Mouse (Mus musculus) heart, adult 9 months (tissue): Measurements from ENCODE around the gene Zfp119a.
A peak's percentile ranks its signal among the peaks of the same experiment; 100 is the strongest.
"Not testable (repeated sequence)": the region's sequence is repeated elsewhere in the genome, so short reads cannot be mapped to it uniquely, and the experiment has no call there.

Source experiments
- DNase-seq, 2 experiments: peaks; one replicate each; pipeline ENCODE4 v3.0.0; 2022; ENCODE audit warnings: low spot score in 2 of 2

Gene Zfp119a

DNA sequence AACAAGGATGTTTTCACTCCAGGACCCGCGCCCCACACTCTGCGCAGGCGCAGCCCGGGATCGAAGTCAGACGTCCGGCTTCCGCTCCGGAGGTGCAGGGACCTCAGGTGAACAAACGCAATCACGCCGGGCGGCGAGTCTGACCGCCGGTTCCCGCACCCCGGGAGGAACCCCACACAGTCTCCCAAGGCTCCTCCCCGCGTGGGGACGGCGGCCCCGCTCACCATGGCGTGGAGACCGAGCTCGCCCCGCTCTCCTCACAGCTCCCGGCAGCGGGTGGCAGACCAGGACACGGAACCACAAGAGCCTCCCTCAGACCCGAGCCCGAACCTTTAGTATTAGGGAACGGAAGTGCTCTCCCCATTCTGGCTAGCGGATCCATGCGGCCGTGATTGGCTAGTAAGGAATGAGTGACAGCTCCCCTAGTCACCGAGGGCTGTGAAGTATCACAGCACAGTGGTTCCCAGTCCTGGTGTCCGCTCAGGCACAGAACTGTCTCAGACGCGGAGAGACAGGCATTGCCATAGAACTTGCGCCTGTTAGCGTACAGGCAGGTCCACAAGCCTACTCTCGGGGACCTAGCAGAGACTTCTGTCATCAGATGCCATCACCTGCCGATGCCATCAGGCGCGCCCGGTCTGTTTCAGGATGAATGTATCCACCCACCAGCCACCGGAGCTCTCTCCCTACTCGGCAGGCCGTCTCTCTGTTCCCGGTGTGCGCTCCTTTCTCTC is at the start of gene Zfp119a:
Gene Zfp119a, minus strand, starts transcription at position 295 of the 734 bp plus-strand sequence.
- DNase-seq = peak; percentile 85 to 87

DNA sequence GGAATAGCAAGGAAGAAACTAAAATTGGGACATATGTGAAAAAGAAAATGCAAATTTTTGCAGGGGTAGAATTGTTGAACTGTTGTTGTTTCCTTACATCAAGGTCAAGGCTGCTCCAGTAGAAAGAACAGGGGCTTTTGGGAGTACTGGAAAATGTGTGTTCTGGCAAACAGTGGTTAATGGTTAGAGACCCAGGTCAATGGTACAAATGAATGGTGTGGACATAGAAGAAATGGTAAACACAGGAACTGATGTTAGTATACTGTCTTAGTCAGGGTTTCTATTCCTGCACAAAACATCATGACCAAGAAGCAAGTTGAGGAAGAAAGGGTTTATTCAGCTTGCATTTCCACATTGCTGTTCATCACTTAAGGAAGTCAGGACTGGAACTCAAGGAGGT is 27.9 kb upstream of the Zfp119a start:
- DNase-seq = no peak

DNA sequence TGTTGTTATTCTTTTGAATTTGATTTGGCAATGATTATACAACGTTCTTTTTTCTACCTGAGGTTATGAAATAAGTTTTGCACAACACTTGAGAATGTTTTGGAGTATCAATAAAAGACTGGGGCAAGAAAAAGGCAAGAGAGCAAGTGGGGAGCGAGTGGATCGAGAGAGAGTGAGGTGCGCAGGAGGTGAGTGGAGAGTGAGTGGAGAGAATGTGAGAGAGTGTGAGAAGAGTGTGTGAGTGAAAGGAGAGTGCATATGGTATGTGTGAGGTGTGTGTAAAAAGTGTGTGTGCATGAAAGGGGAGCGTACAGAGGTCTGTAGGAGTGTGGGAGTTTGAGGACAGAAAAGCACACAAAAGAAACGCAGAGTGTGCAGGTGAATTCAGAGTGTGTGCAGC is 25.4 kb upstream of the Zfp119a start:
- no peak for DNase-seq

DNA sequence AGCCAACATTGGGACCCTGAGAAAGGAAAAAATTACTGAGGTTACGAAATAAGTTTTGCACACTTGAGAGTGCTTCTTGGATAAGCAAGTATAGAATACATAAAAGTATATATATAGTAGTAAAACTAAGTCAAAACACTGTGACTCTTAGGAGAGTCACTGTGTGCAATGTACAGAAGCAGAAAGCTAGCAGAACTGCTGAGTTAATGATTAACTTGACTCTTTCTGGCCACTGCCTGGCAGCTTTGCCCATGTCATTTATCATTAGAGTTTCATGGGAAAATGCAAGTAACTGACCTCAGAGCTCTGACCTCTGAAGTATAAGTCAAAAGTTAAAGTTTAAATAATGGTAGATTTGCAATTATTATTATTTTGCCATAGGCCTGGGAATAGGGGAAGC is 25.0 kb upstream of the Zfp119a start:
- no peak for DNase-seq

DNA sequence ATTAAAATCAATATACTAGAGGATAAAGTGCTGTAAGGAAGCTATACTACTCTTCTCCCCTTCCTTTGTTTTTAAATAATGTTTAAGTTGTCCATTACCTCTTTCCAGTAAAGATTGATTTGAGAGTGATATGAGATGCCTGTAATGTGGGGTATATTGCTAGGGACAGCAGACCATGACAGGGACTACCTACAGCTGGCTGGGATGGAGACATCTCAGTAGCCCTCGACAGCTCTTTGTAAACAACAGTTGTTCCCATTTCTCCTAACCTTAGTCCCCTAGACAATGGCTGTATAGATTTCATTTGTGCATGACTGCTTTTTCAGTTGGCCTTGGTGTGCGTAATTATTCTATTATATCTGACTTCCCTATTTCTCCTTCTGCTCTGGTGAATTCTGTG is 24.4 kb upstream of the Zfp119a start:
- DNase-seq = no peak

DNA sequence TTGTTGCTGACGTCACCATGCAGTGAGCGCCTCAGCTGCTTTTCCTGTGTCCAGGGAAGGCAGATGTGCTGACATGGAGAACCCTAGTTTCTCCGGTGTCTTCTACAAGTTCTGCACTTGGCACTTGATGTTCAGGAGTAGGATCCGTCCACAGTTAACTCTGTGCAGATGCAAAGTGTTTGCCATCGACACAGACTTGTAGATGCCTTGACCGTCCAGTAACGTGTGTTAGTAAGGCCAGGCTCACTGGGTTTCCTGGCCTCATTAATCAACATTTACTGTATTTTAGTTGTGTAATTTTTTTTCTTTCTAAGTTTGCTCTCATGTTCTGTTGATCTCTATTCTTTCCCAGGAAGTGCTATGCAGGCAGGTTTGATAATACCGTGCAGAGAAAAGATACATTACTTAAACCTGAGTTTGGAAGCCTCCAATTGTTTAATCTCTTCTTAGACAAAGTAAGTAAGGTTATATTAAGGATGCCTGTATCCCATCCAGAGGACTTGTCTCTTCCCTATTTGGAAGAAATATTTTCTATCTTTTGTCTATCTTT is 13.8 kb upstream of the Zfp119a start:
- DNase-seq = not testable (repeated sequence)

DNA sequence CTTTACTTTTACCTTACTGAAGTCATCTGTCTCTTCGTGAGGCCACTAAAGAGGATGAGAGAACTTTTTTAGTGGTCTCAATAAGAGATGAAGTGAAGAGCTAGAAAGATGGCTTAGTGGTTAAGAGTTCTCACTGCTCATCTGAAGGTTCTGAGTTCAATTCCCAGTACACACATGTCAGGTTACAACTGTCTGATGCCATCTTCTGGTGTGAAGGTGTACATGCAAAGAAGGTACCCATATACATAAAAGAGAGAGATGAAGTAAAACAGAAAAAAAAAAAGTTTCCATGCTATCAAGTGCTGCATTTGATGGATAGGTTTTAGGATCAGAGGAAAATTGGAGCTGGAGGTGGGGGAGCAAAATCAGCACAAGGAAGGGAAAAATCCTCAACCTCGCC is 6.2 kb upstream of the Zfp119a start:
- DNase-seq = no peak

DNA sequence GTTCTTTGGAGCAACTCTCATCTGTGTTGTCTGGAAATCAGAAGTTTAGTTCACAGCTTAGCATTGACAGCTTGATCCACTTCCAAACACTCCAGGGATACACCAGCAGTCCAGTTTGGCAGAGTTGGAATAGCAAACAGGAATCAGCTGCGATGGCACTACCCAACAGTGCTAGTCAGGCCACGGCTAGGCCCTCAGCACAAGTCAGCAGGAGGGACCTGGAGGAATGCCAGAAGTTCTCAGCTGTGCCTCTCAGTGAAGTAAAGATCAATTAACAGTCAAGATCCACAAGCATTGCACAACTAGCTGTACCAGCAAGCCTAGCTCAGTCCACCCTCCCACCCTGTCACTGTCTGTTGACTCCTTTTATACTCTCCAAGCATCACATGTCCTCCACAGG is 4.9 kb upstream of the Zfp119a start:
- no peak for DNase-seq

DNA sequence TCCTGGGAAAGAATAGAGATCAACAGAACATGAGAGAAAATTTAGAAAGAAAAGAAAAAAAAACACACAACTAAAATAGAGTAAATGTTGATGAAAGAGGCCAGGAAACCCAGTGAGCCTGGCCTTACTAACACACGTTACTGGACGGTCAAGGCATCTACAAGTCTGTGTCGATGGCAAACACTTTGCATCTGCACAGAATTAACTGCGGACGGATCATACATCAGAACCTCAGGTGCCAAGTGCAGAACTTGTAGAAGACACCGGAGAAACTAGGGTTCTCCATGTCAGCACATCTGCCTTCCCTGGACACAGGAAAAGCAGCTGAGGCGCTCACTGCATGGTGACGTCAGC is 471 bp downstream of the Zfp119a start:
- not testable (repeated sequence) for DNase-seq

DNA sequence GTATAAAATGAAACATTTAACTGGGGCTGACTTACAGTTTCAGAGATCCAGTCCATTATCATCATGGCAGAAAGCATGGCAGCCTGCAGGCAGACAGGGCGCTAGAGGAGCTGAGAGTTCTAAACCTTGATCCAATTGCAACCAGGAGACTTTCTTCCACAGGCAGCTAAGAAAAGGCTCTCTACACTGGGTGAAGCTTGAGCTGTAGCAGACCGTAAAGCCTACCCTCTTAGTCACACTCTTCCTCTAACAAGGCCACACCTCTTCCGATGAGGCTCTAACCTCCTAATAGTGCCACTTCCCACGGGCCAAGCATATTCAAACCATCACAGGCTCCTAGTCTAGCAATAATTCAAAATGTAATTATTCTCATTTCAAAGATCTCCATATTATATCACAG is 1.5 kb downstream of the Zfp119a start:
- DNase-seq = no peak

DNA sequence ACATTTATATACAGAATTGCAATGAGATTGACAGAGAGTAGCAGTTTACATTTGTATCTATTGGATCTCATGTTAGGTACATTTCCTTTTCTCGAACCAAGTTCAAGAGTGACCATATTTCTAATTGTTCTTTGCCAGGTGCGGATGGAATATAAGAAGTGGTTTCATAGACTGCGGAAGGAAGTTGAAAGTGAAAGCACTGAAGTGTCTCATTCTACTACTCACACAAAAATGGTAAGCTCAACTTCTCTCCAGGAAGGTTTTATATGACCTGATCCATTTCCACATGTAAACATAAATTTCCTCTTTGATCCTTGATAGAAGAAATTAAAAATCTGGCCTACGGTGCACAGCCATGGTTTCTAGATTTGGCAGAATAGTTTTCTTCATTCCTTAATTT is 35.7 kb downstream of the Zfp119a start:
- DNase-seq = no peak

DNA sequence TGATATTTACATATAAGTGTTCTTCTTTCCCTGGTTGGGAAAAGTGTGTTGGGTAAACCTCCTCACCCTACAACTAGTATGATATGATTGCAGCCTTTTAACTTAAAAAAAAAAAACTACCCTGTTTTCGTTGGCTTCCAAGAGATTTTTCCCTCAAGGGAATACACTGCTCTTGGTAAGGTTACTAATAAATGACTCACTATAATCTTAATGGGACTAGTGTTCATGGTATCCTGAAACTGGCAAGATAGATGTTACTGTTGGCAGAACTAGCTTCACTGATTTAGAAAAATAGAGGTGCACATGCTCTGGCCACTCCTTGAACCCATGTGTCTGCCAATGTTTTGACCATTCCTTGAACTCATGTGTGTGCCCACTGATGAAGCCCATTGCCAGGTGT is 57.2 kb downstream of the Zfp119a start:
- no peak for DNase-seq

DNA sequence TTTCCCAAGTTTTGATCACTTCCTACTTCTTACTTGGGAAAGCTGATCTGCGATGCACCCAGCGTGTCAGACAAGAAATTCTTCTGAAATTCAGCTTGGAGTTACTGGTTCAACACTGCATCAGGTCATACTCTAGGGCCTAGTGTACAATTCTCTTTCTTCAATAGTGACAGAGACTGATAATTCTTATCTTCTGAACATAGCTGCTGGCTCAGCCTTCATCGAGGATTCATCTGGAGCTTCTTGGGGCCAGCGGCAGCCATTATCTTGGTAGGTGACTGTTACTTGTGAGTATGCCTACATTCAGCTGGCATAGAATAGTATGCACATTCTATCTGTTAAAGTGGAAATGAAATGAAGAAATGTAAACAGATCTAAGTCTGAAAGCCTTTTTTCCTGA is 61.9 kb downstream of the Zfp119a start:
- no peak for DNase-seq
